Mouse (Mus musculus) natural killer cell, adult 2 months (primary cell): ENCODE data around the gene Vav2.
A peak's percentile ranks its signal among the peaks of the same experiment; 100 is the strongest.

Source experiments
- DNase-seq, 2 experiments: peaks; one replicate each; pipeline ENCODE4 v3.0.0; 2022; ENCODE audit warnings: low spot score in 2 of 2

Gene Vav2

DNA sequence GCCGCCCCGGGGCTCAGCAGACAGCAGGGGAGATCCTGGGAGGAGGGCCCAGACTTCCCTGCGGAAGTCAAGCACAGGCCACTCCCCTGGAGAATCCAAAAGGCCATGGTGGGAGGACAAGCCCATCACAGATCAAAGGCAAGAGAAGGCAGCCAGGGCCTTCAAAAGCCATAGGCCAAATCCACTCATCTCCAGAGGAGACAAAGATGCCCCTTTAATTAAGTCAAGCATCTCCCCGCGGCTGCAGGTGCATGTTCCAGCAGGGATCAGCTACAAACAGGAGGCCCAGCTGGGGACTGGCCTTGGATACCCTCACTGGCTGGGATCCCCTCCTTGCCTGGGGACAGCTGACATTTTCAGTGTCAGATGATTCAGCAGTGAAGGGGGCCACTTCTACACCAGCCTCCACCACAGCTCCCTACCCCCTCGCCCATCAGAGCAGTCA lies 105.4 kb downstream of the Vav2 start:
- DNase-seq: no peak

DNA sequence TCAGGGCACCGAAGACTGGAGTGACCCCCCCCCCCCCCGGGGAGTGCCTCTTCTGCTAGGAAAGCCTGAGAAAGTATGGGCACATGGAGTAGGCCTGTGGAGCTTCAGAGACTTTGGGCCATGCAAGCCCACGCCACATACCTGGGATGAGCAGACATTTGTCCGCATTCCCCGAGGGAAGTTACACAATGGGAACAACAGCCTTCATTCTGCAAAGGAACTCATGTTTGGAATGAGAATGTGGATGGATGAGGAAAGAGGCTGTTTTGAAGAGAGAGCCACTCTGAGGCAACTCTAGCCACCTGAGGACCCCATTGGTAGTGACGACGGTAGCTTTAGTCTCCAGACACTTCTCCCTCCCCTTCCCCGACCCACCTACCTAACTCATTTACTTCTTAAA lies 106.0 kb downstream of the Vav2 start:
- no peak for DNase-seq

DNA sequence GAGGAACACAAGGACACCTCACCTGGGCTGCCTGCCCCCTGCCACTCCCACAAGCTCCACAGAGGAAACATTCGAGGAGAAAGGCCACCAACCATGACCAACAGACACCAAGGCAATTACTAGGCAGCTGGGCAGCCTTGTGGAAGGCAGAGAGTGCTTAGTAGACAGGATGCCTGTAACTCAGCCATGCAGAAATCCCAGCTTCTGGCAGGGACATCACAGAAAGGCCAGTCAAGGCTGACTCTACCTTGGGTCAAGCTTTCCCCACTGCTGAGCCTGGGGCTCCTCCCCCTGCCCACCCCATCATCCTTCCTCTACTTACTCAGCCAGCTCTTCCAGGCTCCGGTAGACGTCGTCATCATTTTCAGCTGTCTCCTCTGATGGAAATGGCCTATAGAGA lies 108.2 kb downstream of the Vav2 start:
- peak in 1 of 2 experiments; percentile 27 for DNase-seq

DNA sequence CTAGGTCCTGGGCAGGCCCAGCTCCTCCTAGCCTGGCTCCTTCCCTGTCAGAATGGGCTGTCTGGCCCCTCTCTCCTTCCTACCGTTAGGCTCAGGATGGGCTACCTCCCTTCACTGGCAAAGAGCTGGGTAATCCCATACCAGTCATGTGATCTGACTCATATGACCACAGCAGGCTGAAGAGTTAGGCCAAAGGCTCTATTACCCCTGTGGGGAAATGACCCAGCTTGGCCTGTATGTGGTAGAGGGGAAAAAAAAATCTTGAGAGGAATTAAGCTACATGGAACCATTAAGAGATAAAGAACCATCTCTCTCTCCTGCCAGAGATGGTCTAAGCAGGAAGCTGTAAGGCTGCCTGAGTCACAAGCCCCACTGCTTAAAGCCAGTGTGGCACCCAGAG lies 108.6 kb downstream of the Vav2 start:
- DNase-seq: no peak

DNA sequence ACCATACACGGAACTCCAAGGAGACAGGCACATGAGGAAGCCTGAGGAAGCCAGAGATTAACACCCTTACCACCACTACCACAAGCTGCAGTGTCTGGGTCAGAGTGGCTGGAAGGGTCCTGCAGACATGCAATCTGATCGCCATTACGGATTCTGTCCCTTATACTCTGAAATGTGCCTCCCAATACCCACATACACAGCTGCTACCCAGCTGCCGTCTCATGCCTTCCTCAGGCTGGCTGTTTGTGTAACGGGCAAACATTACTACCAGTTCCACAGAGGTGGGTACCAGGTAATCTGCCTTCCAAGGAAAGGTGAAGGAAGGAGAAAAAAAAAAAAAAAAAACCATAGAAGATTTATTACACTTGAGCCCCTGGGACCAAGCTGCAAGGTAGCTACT lies 110.7 kb downstream of the Vav2 start:
- no peak for DNase-seq

DNA sequence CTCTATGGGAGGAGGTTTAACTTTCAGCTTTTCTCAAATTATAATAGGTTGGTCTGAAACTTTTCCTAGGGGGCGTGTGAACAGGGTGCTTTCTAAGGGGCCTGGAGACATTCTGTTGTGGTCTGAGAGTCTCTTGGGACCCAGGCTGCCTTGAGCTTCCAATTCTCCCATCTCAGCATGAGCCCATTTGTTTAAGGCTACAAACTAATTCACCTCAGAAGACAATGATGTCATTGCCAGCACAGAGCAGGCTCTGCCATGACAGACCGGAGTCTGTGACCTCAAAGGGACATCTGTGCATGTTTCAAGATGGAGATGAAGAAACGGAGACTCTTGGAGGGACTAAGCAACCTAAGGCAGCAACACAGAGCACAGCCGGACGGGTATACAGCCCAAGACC lies 112.6 kb downstream of the Vav2 start:
- no peak for DNase-seq

DNA sequence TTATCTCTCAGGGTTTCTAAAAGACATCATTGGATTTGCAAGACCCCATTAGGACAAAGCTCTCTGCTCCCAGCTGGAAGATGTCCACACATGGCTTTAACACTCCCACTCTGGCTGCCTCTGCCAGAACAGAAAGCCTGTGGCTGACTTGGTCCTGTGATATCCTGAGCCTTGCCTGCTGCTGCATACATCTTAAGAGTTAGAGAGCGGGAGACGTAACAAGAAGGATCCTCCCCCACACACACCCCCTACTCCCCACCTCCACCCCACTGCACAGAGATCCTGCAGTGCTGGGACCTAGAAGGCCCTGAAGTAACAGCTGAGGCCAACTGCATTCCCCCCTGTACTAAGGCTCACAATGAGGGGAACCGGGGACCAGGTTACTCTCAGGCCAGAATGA lies 114.3 kb downstream of the Vav2 start:
- no peak for DNase-seq

DNA sequence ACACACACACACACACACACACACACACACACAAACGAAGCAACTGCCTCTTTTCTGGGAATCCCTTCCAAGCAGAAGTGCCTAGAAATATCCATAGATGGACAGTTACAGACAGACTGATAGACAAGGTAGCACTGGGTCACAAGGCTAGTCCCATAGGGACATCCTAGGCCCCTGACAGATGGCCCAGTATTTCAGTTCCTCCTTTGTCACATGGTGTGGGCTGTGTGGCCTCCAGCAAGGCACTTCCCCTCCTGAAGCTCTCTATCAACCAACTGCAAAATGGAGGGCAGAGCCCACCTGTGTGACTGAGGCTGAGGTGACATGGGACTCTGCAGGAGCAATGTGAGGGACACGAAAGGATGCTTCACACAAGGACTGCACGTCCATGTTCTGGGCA lies 115.2 kb downstream of the Vav2 start:
- DNase-seq: peak in 1 of 2 experiments; percentile 80

DNA sequence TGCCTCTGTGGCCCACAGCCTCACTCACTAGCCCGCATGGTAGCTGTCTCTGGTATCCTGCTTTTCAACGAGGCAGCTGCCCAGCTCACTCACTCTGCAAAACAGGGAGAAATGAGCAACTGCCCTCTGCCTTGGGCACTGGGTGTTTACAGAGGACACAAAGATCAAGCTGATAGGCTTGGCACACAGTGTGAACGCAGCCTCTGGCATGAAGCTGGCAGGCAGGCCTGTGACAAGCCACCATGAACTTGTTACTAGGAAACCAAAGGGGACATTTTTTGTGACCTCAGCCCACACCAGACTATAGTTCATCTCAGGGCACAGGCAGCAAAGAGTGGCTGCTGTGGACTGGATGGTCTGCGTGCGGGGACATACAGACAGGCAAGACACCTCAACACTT lies 115.9 kb downstream of the Vav2 start:
- peak in 1 of 2 experiments; percentile 32 for DNase-seq

DNA sequence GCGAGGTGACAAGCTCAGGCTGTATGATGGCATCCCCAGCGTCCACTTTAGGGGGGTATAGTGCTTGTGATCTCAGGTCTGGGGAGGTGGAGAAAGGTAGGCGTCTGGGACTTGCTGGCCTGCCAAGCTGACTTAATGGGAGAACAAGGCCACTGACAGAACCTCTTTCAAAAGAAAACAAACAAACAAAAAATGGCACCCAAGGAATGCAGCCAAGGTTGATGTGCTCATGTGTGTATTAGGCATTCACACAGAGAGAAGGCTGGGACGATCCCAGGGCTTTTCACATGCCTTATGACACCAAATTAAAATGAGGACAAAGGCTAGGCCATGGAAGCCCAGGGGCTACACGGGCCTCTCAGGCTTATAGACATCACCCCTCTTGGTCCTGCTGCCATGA lies 116.6 kb downstream of the Vav2 start:
- no peak for DNase-seq

DNA sequence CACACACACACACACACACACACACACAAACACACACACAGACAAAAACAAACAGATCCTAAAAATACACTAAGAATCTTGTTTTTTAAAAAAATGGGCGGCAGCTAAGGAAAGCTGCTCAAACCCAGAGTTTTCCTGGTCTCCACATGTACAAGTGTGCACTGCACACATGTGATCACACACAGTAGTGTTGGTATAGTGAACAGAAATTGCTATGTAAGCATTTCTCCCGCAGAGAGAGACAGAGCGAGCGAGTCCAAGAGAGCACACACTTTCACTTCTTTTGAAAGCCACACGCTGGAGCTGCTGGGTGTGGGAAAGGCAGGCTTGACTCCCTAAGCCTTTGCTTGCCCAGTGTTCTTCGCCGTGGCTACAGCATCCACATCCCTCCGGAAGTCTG lies 120.2 kb downstream of the Vav2 start:
- no peak for DNase-seq

DNA sequence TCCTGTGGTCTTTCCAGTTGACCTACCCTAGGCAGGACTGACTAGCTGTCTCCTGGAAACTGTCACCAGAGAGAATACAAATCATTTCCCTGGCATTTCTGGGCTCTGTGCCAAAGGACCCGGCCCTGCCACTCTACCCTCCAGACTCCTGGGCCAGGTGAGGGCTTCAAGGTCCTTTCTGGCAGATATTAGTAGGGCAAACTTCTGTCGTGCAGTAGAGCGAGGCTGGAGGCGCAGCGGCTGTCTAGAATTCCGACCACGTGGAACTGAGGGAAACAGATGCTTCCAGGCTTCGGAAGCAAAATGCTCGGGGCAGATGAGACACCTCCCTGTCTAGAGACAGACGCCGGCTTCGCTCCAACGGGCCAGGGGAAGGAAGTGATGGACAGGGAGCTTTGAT lies 122.1 kb downstream of the Vav2 start:
- no peak for DNase-seq

DNA sequence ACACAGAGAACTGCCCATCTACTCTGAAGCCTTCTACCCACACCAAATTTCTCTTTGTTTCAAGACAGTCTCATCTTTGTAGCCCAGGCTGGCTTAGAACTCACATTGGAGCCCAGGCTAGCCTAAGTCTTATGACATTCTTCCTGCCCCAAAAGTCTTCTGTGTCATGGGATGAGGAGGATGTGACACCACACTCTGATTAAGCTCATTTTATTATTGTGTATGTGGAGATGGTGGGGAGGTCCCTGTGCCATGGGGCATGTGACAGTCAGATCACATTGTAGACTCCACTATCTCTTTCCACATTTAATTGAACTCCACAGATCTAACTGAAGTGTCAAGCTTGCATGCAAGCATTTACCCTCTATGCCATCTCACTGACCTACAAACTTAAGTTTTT lies 122.8 kb downstream of the Vav2 start:
- peak in 1 of 2 experiments; percentile 35 for DNase-seq

DNA sequence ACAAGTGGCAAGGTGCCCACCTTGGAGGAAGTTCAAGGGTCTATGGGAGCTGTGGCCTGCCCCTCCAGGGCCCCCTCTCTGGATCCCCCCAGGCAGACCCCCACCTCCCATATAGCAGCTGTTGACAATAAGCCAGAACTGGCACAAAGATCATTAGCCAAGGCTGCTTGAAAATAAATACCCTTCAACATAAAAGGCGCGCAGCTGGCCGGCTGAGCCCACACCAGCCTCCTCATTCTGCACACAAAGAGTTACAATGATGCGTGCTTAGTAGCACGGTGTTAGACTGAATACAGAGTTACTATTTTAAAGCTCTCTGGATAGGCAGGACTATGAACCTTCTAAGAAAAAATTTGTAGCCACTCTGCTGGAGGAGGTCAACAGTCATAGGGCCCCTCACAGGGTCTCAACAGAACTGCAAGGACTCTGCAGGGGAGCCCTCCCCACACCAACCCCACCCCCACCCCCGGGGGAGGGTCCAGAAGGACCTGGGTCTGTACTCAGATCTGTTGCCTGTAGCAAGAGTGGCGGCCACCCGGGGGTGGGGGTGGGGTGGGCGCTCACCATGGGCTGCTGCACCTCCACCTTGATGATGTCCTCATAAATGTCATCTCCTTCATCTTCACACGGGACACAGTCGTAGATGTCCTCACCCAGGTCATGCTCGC lies 125.3 kb downstream of the Vav2 start:
- no peak for DNase-seq

DNA sequence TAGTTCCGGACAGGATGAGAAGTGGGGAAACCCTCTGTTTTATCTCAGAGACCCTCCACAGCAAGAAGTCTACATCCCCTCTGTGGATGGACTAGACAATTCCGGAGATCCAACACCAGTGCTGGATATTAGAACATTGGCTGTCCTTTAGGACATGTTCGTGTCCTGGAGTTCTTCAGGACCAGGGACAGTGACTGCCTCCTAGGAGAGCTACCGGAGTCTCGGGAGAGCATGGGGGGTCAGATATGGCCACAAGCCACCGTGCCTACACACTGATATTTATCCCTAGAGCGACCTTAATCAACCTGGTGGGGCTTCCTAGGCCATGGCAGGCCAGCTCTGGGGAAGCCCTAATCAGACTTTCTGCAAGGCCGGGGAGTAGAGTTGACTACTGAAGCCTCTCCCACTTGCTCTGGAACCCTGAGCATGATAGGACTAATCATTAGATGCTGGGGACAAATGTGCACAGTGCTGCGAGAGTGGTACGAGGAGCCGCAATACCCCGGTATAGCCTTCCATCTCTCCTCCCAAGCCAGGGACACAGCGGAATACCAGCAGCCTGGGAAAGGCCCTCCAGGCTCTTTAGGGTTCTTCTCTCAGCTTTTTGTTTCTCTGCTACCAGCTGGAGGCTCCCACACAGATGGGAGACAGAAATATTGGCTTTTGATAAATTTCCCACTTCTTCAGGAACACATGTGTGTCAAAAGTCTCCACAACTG lies 125.9 kb downstream of the Vav2 start:
- DNase-seq: no peak

DNA sequence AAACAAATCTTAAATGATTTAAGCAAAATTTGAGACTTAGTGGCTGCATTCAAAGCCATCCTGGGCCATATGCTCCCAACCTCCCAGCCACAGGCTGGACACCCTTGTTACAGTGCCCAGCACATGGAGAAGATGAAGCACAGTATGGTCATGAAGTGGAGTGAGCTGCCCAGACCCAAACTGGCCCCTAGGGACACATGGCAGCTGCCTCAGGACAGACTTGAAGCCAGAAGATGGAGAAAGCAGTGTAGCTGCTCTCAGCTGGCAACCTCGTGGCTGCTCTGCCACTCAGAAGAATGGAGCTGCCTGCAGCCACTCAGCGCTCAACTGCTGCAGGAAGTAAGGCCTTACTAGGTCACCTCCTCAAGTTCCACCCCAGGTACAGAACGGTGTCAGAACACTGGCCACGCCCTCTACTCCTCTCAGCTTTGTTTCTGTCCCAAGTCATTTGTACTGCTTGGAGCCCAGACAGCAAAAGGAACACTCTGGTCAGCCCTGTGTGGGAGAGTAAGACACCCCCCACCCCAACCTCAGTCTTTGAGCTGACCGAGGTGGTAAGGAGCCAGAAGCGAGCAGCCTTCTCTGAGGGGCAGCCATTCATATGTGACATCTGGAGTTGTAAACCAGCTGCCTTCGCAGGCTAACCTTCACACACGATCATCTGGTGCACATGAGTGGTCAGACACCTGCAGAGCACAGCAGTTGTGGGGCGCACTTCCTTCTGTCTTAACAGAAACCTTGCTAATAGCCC lies 130.0 kb downstream of the Vav2 start:
- DNase-seq: peak in 1 of 2 experiments; percentile 57

DNA sequence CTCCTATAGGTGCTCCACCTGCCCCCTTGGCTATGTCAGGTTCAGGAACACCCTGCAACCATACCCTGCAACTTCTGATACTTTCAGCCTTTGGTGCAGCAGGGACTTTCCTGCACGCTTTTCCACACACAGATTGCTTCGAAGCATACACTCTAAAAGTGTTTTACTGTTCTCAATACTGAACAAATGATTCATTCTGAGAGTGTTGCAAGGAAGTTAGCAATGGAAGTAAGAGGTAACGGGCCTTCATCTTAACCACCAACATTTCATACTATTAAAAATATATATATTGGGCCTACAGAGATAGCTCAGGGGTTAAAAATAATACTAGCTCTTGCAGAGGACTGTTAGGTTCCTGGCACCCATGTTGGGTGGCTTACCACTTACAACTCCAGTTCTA lies 132.1 kb downstream of the Vav2 start:
- DNase-seq: no peak

DNA sequence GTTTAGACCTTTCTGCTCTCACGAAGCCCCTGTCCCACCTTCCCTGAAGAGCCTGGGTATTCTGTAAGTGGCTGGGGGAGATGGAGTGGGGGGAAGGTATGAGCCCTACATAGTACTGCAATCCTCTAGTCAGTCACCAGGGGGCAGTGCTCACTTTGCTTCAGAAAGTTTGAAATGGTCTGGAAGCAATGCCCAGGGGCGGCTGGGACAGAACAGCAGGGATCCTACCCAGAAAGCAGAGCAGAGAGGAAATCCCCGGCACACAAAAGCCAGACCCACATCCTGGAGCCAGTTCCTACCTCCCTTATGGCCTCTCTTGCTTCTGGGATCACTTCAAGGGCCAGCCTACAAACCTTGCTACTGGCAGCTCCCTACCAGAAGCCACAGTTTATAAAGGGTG lies 137.8 kb downstream of the Vav2 start:
- peak; percentile 70 to 81 for DNase-seq

DNA sequence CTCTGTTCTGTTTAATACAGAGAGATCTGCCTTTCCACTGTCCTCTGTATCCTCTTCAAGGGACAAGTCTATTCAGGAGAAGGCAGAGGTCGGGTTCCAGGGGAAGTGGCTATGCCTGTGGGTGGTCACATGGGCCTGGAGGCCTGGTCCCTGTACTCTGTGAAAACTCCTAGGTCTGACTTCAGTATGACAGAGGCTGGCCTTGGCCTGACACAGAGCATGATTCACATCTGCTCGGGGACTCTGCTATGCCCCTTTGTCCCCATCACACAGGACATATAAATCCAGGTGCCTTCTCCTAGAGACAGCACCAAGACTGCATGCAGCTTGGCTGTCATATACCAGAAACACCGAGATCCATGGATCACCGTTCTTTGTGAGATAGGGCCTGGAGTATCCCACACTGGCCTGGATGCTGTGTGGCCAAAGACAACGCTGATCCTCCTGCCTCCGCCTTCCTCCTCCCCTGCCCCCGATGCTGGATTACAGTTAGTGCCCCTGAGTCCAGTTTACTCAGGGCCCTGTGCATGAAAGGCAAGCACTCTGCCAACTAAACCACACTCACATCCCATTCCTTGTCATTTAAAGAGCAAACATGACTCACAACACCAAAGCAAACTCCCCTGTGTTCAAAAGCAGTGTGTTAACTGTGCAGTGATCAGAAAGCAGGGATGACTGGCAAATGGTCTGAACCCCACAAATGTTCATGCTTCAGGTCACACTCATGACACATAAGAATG lies 139.7 kb downstream of the Vav2 start:
- DNase-seq: no peak

DNA sequence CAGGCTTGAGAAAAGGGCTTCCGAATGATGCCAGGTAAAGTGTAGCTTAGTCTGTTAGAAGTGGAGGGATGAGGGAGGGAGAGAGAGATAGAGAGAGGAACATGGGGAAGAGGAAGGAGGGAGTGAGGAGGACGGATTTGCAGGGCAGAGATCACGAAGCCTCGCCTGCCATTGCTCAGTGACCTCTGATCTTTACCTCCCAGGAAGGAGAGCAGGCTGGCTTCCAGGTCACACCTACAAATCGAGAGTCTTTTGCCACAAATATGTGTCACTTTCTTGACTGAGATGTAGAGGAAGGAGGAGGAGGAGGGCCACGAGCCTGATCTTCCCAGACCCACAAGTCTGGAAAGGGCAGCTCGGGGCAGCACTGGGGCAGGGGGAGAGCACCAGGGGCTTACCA lies 142.4 kb downstream of the Vav2 start:
- DNase-seq: no peak

DNA sequence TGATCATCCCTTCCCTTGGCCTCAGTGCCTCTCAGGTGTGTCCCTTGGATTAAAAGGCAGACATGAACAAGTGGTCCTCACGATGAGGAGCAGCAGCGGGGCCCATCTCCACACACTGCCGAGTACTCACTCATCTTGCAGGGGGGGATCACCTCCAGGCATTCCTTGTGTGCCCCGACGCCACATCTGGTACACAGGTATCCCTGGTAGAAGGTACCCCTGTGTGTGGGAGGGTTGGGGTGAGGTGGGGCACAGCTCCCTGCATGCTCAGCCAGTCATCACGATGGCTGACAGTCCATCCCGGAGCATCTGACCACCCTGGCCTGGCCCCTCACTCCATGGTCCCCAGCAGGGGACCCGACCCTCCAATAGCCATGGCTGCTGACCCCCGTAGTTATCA lies 145.1 kb downstream of the Vav2 start:
- no peak for DNase-seq

DNA sequence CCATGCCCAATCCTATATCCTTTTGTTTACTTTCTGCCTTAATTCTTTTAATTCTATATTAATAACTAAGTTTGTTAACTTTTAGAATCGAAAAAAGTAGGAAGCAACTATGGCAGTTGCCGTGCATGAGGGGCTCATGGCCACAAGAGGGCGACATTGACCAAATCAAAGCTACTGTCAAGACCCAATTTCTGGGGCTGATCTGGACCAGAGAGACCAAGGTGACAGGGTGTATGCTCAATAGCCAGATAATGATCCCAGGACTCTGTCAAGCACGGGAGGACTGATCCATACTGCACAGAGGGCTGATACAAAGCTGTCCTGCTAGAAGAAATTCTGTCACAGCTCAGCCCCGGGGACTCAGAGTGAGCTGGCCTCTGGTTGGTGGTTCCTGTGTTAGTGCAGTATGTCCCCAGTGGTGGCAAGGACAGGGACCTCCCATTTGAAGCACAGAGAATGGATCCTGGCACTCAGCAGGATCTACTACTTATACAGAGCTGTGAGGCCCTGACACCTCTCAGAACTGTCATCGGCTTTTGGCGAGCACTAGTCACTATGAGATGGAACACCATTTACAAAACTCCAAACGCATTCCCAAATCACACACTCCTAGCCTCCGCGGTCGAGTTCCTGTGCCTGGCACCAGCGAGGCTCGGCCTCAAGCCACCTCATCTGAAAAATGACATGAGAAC lies 145.8 kb downstream of the Vav2 start:
- peak; percentile 45 to 73 for DNase-seq
